Mouse (Mus musculus): ENCODE measurements around the gene Syt8. TPM values are rescaled to one million over a fixed set of nuclear protein-coding genes. Genes with fewer than 3 reads are reported as not detected.

Gene Syt8
- polyA plus RNA-seq, 1 experiment = not detected

GRCm38 (mm10) chr7:142431106-142431505 is 3.5 kb upstream of the Syt8 start:
- TF ChIP-seq GATA1 (IDR thresholded peaks at IDR 0.05; ENCODE audit: low read length) = no peak

DNA sequence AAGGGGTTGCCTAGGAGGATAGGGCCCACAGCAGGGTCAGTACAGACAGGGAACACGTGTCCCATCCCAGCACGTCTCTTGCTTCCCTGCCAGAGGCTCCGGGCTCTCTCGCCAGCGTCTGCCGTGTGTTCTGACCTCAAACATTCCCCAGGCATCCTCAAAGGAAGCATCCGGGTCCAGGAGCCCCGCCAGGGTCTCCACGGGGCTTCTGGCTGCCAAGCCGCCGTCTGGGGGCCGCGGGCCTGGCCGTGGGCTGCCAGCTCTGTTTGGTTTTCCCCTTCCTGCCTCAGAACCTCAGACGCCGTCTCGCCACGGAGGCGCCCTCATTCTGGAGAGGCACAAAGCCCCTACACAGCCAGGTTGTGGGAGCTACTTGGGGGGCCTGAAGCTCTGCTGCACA is 1.0 kb upstream of the Syt8 start:
- TF ChIP-seq GATA1 (IDR thresholded peaks at IDR 0.05; ENCODE audit: low read length) = no peak

DNA sequence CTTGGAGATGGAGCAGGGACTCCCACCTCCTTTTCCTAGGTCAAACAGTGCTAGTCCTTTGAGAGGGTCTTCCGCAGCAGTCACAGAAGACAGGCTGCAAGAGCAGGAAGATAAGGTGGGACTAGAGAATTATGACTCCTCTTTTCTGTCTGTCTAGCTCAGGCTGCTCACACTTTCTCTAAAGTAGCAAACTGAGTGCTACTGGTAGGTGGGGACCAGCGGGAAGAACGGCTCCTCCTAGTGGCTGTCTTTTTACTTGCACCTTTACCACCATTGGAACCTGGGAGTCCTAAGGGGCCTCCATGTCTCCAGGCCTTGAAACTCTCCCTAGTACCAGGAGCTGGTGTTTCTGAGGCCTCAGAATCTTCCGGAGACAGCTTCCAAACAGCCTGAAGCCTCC is 874 bp downstream of the Syt8 start:
- no peak for TF ChIP-seq GATA1 (IDR thresholded peaks at IDR 0.05; ENCODE audit: low read length)

GRCm38 (mm10) chr7:142437324-142437723 is 2.7 kb downstream of the Syt8 start:
- TF ChIP-seq GATA1 (IDR thresholded peaks at IDR 0.05; ENCODE audit: low read length) = no peak

- TF ChIP-seq GATA1 (IDR thresholded peaks at IDR 0.05; ENCODE audit: low read length) = no peak
Observed at GRCm38 (mm10) chr7:142439966-142440365, 5.3 kb downstream of the Syt8 start.

- TF ChIP-seq GATA1 (IDR thresholded peaks at IDR 0.05; ENCODE audit: low read length) = no peak
Observed at GRCm38 (mm10) chr7:142440657-142441114, 6.0 kb downstream of the Syt8 start.

- TF ChIP-seq GATA1 (IDR thresholded peaks at IDR 0.05; ENCODE audit: low read length) = no peak
Observed at GRCm38 (mm10) chr7:142441585-142441984, 6.9 kb downstream of the Syt8 start, which contains the start of gene Tnni2. Tnni2 (plus strand) TSS chr7:142441808.

- no peak for TF ChIP-seq GATA1 (IDR thresholded peaks at IDR 0.05; ENCODE audit: low read length)
Observed at GRCm38 (mm10) chr7:142442081-142442907, 7.6 kb downstream of the Syt8 start.

DNA sequence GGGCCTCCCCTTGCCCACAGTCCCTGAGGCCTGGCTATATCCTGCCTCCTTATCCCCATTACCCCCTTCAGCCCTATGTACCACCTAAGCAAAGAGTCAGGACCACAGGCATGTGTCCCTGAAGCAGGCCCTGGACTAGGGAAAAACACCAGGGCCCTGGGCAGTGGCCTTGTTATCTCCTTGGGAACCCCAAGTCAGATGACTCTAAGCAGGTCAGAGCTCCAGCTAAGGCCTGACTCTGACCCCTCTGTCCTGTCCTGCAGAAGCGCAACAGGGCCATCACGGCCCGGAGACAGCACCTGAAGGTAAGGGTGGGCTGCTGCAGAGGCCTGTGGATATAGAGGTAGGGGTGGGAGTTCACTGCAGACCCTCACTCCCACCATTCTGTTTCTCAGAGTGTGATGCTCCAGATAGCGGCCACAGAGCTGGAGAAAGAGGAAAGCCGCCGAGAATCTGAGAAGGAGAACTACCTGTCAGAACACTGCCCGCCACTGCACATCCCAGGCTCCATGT is 8.3 kb downstream of the Syt8 start:
- no peak for TF ChIP-seq GATA1 (IDR thresholded peaks at IDR 0.05; ENCODE audit: low read length)

DNA sequence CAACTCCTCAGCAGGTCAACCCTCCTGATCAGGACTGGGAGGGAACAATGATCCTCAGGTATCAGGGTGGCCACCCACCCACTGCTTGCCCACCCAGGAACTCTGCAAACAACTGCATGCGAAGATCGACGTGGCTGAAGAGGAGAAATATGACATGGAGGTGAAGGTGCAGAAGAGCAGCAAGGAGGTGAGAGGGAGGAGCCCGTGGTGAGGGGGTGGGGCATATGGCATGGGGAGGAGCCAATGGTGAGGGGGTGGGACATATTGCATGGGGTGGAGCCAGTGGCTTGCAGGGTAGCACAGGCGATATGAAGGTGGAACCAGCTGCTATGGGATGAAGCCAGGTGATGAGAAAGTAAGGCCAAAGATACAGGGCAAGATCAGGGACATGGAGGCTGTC is 8.8 kb downstream of the Syt8 start:
- TF ChIP-seq GATA1 (IDR thresholded peaks at IDR 0.05; ENCODE audit: low read length) = no peak

GRCm38 (mm10) chr7:142444171-142444570 is 9.5 kb downstream of the Syt8 start:
- TF ChIP-seq GATA1 (IDR thresholded peaks at IDR 0.05; ENCODE audit: low read length) = no peak

DNA sequence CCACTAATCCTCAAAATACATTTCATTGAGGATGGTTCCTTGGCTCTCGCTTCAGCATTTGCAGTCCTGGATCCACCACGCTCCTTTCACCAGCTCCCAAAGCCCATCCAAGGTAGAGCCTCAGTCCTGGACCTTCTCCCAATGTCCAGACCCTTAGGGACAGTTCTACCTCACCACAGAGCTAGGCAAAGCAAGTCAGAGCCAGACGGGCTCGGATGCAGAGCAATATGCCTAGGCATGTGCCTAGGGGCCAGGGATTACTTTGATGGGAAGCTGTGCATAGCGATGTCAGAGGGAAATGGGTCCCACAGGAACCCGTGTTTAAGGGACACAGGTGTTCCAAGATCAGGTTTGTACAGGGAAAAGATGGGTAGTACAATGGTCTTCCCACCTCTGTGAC is 10.7 kb downstream of the Syt8 start:
- TF ChIP-seq GATA1 (IDR thresholded peaks at IDR 0.05; ENCODE audit: low read length) = no peak

GRCm38 (mm10) chr7:142446264-142446663 is 11.6 kb downstream of the Syt8 start:
- no peak for TF ChIP-seq GATA1 (IDR thresholded peaks at IDR 0.05; ENCODE audit: low read length)

GRCm38 (mm10) chr7:142449038-142449617 is 14.5 kb downstream of the Syt8 start:
- TF ChIP-seq GATA1 (IDR thresholded peaks at IDR 0.05; ENCODE audit: low read length) = no peak

DNA sequence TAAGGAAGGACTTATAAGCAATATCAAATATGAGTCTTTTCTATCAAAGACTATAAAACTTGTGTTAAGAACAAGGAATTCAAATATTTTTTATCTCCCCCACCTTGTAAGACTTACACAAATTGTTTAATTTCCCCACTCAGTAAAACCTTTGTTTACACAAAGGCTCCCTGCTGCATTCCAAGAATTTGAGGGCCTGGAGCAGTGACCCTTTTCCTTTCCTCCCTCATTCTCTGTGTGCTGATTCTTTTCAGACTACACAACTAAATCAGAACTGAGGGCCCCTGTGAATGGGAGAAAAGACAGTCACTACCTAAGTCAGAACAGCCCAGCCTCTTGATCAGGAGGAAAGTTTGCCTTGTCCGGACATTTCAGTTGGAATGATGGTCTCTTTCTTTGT is 20.1 kb downstream of the Syt8 start:
- TF ChIP-seq GATA1 (IDR thresholded peaks at IDR 0.05; ENCODE audit: low read length) = no peak

- no peak for TF ChIP-seq GATA1 (IDR thresholded peaks at IDR 0.05; ENCODE audit: low read length)
Observed at GRCm38 (mm10) chr7:142455251-142455650, 20.6 kb downstream of the Syt8 start.

GRCm38 (mm10) chr7:142456806-142457205 is 22.2 kb downstream of the Syt8 start:
- no peak for TF ChIP-seq GATA1 (IDR thresholded peaks at IDR 0.05; ENCODE audit: low read length)

All from G1E-ER4 (cell line).